Mouse (Mus musculus): ENCODE results near the gene Nav1. TPM values are rescaled to one million over a fixed set of nuclear protein-coding genes. Genes with fewer than 3 reads are reported as not detected.

Nav1 gene
- polyA plus RNA-seq, 1 experiment from 2014 or later = 25.6 TPM

DNA sequence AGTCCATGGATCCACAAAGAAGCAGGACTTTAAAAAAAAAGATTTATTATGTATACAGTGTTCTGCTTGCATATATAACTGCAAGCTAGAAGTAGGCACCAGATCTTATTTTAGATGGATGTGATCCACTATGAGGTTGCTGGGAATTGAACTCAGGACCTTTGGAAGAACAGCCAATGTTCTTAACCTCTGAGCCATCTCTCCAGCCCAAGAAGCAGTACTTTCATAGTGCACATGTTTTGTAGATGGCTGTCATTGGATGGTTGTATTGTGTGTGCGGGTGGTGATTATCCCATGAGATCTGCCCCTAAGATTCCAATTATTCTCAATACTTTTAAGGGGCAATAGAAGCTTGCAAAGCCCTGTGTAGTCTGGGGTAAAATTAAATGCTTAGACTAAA lies 124.4 kb downstream of the Nav1 start:
- Histone ChIP-seq H3K27me3 (ENCODE audit: control insufficient read depth, insufficient read depth, low read length) (no peaks in the 10 kb centered on the region), H3K4me3 (ENCODE audit: low read depth, low read length) (no peak overlapping the region), H3K9ac (replicated peaks; ENCODE audit: low read depth, low read length) (no peak overlapping the region), H3K9me3 (ENCODE audit: control insufficient read depth, low read depth, low read length) (peaks cover 4% of the 10 kb centered on the region; the same call in 1 of the 2 replicates), H3K27ac (ENCODE audit: low read length) (no peak overlapping the region), H3K4me1 (ENCODE audit: control insufficient read depth, insufficient read depth, low read length) (no peaks in the 10 kb centered on the region), H3K36me3 (ENCODE audit: control insufficient read depth, insufficient read depth, low read length) (no peaks in the 10 kb centered on the region), H3K4me2 (replicated peaks; ENCODE audit: low read depth, low read length) (no peak overlapping the region)
- ATAC-seq (ENCODE audit: insufficient number of reproducible peaks, insufficient read depth, low FRiP score, low read depth) = no peak
- 97% methylated on average over 1 of the region's 1 CpGs for WGBS

DNA sequence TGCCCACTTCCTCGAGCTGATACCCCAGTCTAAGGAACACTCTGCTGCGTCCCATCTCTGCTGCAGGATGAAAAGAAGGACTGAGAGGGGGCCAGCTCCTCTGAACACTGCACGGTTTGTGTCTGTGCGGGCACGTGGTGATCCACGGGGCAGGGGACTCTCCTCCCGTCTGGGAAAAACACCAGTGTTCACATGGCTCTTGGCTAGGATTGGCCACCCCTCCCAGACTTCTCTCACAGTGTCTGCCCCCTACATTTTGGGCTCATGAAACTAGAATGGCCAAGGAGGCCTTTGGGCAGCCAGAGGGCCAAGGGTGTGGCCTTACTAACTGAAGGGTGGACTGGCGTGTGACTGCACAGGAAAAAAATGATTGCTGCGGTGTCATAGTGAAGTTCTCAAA lies 125.4 kb downstream of the Nav1 start:
- Histone ChIP-seq H3K9me3 (ENCODE audit: control insufficient read depth, low read depth, low read length) (peaks cover 4% of the 10 kb centered on the region; the same call in 1 of the 2 replicates), H3K4me2 (replicated peaks; ENCODE audit: low read depth, low read length) (no peak overlapping the region), H3K36me3 (ENCODE audit: control insufficient read depth, insufficient read depth, low read length) (no peaks in the 10 kb centered on the region), H3K4me1 (ENCODE audit: control insufficient read depth, insufficient read depth, low read length) (no peaks in the 10 kb centered on the region), H3K4me3 (ENCODE audit: low read depth, low read length) (no peak overlapping the region), H3K9ac (replicated peaks; ENCODE audit: low read depth, low read length) (no peak overlapping the region), H3K27ac (ENCODE audit: low read length) (no peak overlapping the region), H3K27me3 (ENCODE audit: control insufficient read depth, insufficient read depth, low read length) (no peaks in the 10 kb centered on the region)
- no peak for ATAC-seq (ENCODE audit: insufficient number of reproducible peaks, insufficient read depth, low FRiP score, low read depth)
- 85% methylated on average over 9 of the region's 9 CpGs for WGBS

DNA sequence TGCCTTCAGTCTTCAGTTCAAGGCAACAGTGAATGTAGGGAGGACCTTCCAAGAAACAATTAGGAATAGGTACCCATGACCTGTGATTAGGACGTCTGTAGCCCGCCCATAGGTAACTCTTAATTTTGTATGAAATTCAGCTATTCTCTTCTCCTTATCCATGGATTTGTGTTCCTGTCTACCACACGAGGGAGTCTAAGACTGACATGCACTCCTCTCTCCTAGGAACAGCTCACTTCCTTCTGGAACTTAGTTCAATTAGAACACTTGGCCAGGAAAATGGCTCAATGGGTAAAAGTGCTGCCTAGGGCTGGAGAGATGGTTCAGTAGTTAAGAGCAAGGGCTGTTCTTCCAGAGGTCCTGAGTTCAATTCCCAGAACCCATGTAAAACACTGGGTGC lies 126.3 kb downstream of the Nav1 start:
- Histone ChIP-seq H3K9ac (replicated peaks; ENCODE audit: low read depth, low read length) (no peak overlapping the region), H3K9me3 (ENCODE audit: control insufficient read depth, low read depth, low read length) (peaks cover 4% of the 10 kb centered on the region; the same call in 1 of the 2 replicates), H3K4me1 (ENCODE audit: control insufficient read depth, insufficient read depth, low read length) (no peaks in the 10 kb centered on the region), H3K36me3 (ENCODE audit: control insufficient read depth, insufficient read depth, low read length) (no peaks in the 10 kb centered on the region), H3K27me3 (ENCODE audit: control insufficient read depth, insufficient read depth, low read length) (no peaks in the 10 kb centered on the region), H3K27ac (ENCODE audit: low read length) (no peak overlapping the region), H3K4me2 (replicated peaks; ENCODE audit: low read depth, low read length) (no peak overlapping the region), H3K4me3 (ENCODE audit: low read depth, low read length) (no peak overlapping the region)
- WGBS = 78% methylated on average over 3 of the region's 3 CpGs
- ATAC-seq (ENCODE audit: insufficient number of reproducible peaks, insufficient read depth, low FRiP score, low read depth) = no peak

DNA sequence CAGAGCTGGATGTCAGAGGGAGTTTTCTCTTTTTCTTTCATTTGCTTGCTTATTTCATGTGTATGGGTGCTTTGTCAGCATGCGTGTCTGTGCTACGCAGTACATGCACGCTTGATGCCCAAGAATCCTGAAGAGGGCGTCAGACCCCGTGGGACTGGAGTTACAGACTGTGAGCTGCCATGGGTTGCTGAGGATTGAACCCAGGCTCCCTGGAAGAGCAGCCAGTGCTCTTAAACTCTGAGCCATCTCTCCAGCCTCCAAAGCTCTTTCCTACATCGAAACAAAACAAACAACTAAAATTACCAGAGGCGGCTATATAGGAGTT lies 131.6 kb downstream of the Nav1 start:
- H3K36me3 ChIP-seq (ENCODE audit: control insufficient read depth, insufficient read depth, low read length) = peaks cover 15% of the 10 kb centered on the region
- WGBS = 86% methylated on average over 7 of the region's 7 CpGs
- no peaks in the 10 kb centered on the region for H3K27me3 ChIP-seq (ENCODE audit: control insufficient read depth, insufficient read depth, low read length)
- no peaks in the 10 kb centered on the region for H3K9me3 ChIP-seq (ENCODE audit: control insufficient read depth, low read depth, low read length)
- ATAC-seq (ENCODE audit: insufficient number of reproducible peaks, insufficient read depth, low FRiP score, low read depth) = no peak
- H3K4me2 ChIP-seq (replicated peaks; ENCODE audit: low read depth, low read length) = no peak overlapping the region
- no peak overlapping the region for H3K9ac ChIP-seq (replicated peaks; ENCODE audit: low read depth, low read length)
- no peak overlapping the region for H3K27ac ChIP-seq (ENCODE audit: low read length)
- peaks cover 9% of the 10 kb centered on the region for H3K4me1 ChIP-seq (ENCODE audit: control insufficient read depth, insufficient read depth, low read length)
- H3K4me3 ChIP-seq (ENCODE audit: low read depth, low read length) = no peak overlapping the region

DNA sequence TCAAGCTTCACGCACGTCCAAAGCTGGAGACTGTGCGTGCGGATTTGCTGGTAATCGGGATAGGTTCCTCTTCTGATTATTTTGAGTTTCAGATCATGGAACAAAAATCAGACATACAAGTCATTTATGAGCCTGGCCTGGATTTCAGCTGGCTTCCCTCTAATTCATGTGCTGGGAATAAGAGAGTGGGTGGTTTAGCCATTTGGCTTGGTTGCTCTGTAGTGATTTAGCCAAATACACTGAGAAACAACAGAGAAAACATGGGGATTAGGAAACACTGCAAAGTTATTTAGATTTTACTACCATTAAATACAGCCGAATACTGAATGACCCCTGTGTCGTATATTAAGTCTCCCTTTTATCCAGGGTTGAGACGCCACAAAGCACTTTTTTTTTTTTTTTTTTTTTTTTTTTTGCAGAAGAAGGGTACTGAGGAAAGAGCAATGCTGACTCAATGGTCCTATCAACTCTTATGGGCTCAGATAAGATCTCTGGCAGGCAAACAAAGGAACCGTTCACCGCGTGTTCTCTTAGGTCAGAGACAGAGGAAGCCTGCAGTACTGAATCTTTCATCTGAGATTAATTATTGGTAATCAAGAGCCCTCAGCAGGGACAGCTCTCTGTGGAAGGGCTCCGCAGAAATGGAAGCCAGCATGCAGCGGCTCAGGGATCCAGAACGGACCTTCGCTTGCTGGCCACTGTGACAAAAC lies 132.1 kb downstream of the Nav1 start:
- Histone ChIP-seq H3K27me3 (ENCODE audit: control insufficient read depth, insufficient read depth, low read length) (no peaks in the 10 kb centered on the region), H3K27ac (ENCODE audit: low read length) (no peak overlapping the region; the same call in 1 of the 2 replicates), H3K4me3 (ENCODE audit: low read depth, low read length) (no peak overlapping the region), H3K9ac (replicated peaks; ENCODE audit: low read depth, low read length) (no peak overlapping the region), H3K36me3 (ENCODE audit: control insufficient read depth, insufficient read depth, low read length) (peaks cover 18% of the 10 kb centered on the region), H3K4me2 (replicated peaks; ENCODE audit: low read depth, low read length) (no peak overlapping the region), H3K9me3 (ENCODE audit: control insufficient read depth, low read depth, low read length) (no peaks in the 10 kb centered on the region), H3K4me1 (ENCODE audit: control insufficient read depth, insufficient read depth, low read length) (peaks cover 9% of the 10 kb centered on the region)
- ATAC-seq (ENCODE audit: insufficient number of reproducible peaks, insufficient read depth, low FRiP score, low read depth) = no peak
- WGBS = 64% methylated on average over 15 of the region's 15 CpGs

DNA sequence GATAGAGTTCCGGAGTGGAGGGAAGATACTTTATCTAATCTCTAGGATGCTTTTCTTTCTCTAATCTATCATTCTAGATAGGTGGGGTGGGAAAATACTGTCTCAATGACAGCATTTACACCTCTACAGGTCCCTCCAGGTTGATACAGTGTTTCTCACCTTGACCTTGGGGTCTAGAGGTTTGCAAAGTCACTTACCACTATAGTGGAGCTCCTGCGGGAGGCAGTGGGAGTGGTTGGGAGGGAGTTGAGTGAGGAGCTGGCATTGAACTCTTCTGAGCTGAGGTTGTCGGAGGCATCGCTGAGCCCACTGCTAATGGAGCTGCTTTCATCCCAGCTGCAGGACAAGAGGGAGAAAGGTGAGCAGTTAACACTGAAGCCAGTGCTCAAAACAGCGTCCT lies 134.6 kb downstream of the Nav1 start:
- WGBS = 36% methylated on average over 5 of the region's 5 CpGs
- ATAC-seq (ENCODE audit: insufficient number of reproducible peaks, insufficient read depth, low FRiP score, low read depth) = no peak
- Histone ChIP-seq H3K4me2 (replicated peaks; ENCODE audit: low read depth, low read length) (no peak overlapping the region), H3K27ac (ENCODE audit: low read length) (no peak overlapping the region), H3K9ac (replicated peaks; ENCODE audit: low read depth, low read length) (no peak overlapping the region), H3K4me1 (ENCODE audit: control insufficient read depth, insufficient read depth, low read length) (peaks cover 9% of the 10 kb centered on the region), H3K27me3 (ENCODE audit: control insufficient read depth, insufficient read depth, low read length) (no peaks in the 10 kb centered on the region), H3K36me3 (ENCODE audit: control insufficient read depth, insufficient read depth, low read length) (peaks cover 24% of the 10 kb centered on the region), H3K9me3 (ENCODE audit: control insufficient read depth, low read depth, low read length) (no peaks in the 10 kb centered on the region), H3K4me3 (ENCODE audit: low read depth, low read length) (no peak overlapping the region)

DNA sequence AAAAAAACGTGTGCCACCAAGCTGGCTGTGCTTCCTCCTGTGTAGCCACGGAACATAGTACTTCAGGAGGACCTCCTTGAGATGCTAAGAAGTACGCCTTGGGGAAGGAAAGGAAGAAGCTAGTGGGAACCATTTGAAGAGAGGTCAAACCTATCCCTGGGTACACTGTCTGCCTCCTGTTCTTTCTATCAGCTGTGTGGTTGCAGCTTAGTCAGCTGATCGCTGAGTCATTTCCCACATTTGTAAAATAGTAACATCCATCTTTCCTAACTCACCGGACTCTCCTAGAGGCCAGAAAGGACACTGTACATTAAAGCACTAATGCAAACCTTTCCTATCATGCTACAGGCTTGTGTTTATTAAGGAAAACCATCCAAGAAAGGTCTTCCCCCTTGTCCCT lies 135.4 kb downstream of the Nav1 start:
- H3K4me2 ChIP-seq (replicated peaks; ENCODE audit: low read depth, low read length) = no peak overlapping the region
- WGBS = 81% methylated on average over 5 of the region's 5 CpGs
- no peak overlapping the region for H3K27ac ChIP-seq (ENCODE audit: low read length)
- no peaks in the 10 kb centered on the region for H3K9me3 ChIP-seq (ENCODE audit: control insufficient read depth, low read depth, low read length)
- no peak overlapping the region for H3K4me3 ChIP-seq (ENCODE audit: low read depth, low read length)
- H3K9ac ChIP-seq (replicated peaks; ENCODE audit: low read depth, low read length) = no peak overlapping the region
- H3K27me3 ChIP-seq (ENCODE audit: control insufficient read depth, insufficient read depth, low read length) = no peaks in the 10 kb centered on the region
- ATAC-seq (ENCODE audit: insufficient number of reproducible peaks, insufficient read depth, low FRiP score, low read depth) = no peak
- peaks cover 9% of the 10 kb centered on the region for H3K4me1 ChIP-seq (ENCODE audit: control insufficient read depth, insufficient read depth, low read length)
- peaks cover 32% of the 10 kb centered on the region for H3K36me3 ChIP-seq (ENCODE audit: control insufficient read depth, insufficient read depth, low read length)

DNA sequence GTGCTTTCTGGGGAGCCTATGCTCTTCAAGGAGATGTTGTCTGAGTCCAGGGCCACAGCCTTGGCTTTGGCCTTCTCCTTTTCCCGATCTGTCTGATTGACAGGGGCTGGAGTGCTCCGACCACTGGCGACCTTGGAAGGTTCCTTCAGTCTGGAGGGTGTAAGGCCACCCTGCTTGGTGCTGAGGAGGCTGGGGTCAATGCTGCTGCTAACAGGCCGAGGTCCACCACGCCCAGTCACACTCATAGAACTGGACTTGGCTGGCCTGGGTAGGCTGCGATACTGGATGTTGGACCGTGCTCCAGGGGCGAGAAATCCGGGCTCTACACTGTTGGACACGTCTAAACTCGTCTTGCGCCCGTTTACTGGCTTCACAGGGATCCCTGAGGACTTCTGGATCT lies 136.5 kb downstream of the Nav1 start:
- Histone ChIP-seq H3K36me3 (ENCODE audit: control insufficient read depth, insufficient read depth, low read length) (peaks cover 34% of the 10 kb centered on the region), H3K27me3 (ENCODE audit: control insufficient read depth, insufficient read depth, low read length) (no peaks in the 10 kb centered on the region), H3K27ac (ENCODE audit: low read length) (no peak overlapping the region), H3K9ac (replicated peaks; ENCODE audit: low read depth, low read length) (no peak overlapping the region), H3K4me2 (replicated peaks; ENCODE audit: low read depth, low read length) (no peak overlapping the region), H3K4me1 (ENCODE audit: control insufficient read depth, insufficient read depth, low read length) (peaks cover 9% of the 10 kb centered on the region), H3K9me3 (ENCODE audit: control insufficient read depth, low read depth, low read length) (no peaks in the 10 kb centered on the region), H3K4me3 (ENCODE audit: low read depth, low read length) (no peak overlapping the region)
- 90% methylated on average over 13 of the region's 13 CpGs for WGBS
- ATAC-seq (ENCODE audit: insufficient number of reproducible peaks, insufficient read depth, low FRiP score, low read depth) = no peak

DNA sequence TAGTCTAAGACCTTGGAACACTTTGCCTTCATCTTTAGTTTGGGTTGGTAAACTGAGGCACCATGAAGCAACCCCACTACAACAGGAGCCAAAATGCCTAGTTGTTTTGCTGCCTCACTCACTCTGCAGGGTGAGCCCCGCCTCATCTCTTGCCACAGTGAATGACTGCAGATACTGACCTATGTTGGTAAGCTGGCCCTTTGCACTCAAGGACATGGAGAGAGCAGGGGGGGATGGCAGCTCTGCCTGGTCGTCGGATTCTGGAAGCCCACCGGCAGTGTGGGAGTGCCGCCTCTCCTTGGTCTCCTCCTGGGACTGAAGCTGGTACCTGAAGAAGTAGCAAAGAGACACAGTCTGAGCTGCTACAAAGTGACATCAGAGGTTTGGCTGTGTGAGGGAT lies 139.6 kb downstream of the Nav1 start:
- WGBS = 90% methylated on average over 5 of the region's 5 CpGs
- H3K27ac ChIP-seq (ENCODE audit: low read length) = no peak overlapping the region
- ATAC-seq (ENCODE audit: insufficient number of reproducible peaks, insufficient read depth, low FRiP score, low read depth) = no peak
- H3K4me3 ChIP-seq (ENCODE audit: low read depth, low read length) = no peak overlapping the region
- H3K9ac ChIP-seq (replicated peaks; ENCODE audit: low read depth, low read length) = no peak overlapping the region
- H3K36me3 ChIP-seq (ENCODE audit: control insufficient read depth, insufficient read depth, low read length) = peaks cover 47% of the 10 kb centered on the region
- no peaks in the 10 kb centered on the region for H3K9me3 ChIP-seq (ENCODE audit: control insufficient read depth, low read depth, low read length)
- H3K4me2 ChIP-seq (replicated peaks; ENCODE audit: low read depth, low read length) = no peak overlapping the region
- no peaks in the 10 kb centered on the region for H3K27me3 ChIP-seq (ENCODE audit: control insufficient read depth, insufficient read depth, low read length)
- peaks cover under 1% of the 10 kb centered on the region; the same call in 1 of the 2 replicates for H3K4me1 ChIP-seq (ENCODE audit: control insufficient read depth, insufficient read depth, low read length)
